ENCODE assay signal across 8 mouse cellular contexts in genomic region chr11:32087376-32087775, GRCm38 (mm10).
A peak's percentile ranks its signal among the peaks of the same experiment; 100 is the strongest.
DNase-seq lines count a peak whose midpoint lies in the region; ATAC-seq and TF ChIP-seq lines count a peak whose summit lies in the region.

No protein-coding gene starts in this region.

- no peak overlapping the region for H3K4me2 ChIP-seq in stomach, embryonic 14.5 days (replicated peaks; ENCODE audit: low read depth, low read length)
- H3K4me2 ChIP-seq in stomach, postnatal 0 days (replicated peaks; ENCODE audit: low read depth) = no peak overlapping the region
- H3K4me2 ChIP-seq in hindbrain, embryonic 13.5 days = peak overlapping the region; percentile 25; the same call in 1 of the 2 replicates

- no peaks in the 10 kb centered on the region for H3K9me3 ChIP-seq in stomach, embryonic 14.5 days (ENCODE audit: control insufficient read depth, low read depth, low read length)
- H3K9me3 ChIP-seq in stomach, postnatal 0 days (ENCODE audit: control insufficient read depth, low read length) = no peaks in the 10 kb centered on the region
- H3K9me3 ChIP-seq in hindbrain, embryonic 13.5 days = no peaks in the 10 kb centered on the region

- DNase-seq in stomach, postnatal 0 days (ENCODE audit: low spot score) = no peak
- peak; percentile 49 for DNase-seq in left cerebral cortex, postnatal 4 days
- peak; percentile 93 for DNase-seq in right cerebral cortex, adult 18-20 months
- DNase-seq in kidney, postnatal 36 days = no peak
- DNase-seq in heart, postnatal 14 days = no peak
- no peak for DNase-seq in adipocyte (ENCODE audit: low spot score)

- ATAC-seq in stomach, embryonic 14.5 days (ENCODE audit: insufficient number of reproducible peaks, insufficient read depth, low FRiP score, low read depth) = peak; percentile 49; the same call in 1 of the 2 replicates
- no peak for ATAC-seq in stomach, postnatal 0 days (ENCODE audit: low FRiP score, low TSS enrichment)
- peak; percentile 96 for ATAC-seq in hindbrain, embryonic 13.5 days (ENCODE audit: low FRiP score)

- TF ChIP-seq EP300 in stomach, postnatal 0 days (optimal IDR thresholded peaks at IDR 0.05) = no peak

- TF ChIP-seq CTCF in stomach, postnatal 0 days (IDR thresholded peaks at IDR 0.05; ENCODE audit: low read depth) = no peak

- H3K27me3 ChIP-seq in stomach, embryonic 14.5 days (ENCODE audit: control insufficient read depth, insufficient read depth, low read length) = no peaks in the 10 kb centered on the region
- H3K27me3 ChIP-seq in stomach, postnatal 0 days (ENCODE audit: control insufficient read depth, insufficient read depth, low read length) = no peaks in the 10 kb centered on the region
- H3K27me3 ChIP-seq in hindbrain, embryonic 13.5 days = no peaks in the 10 kb centered on the region

- no peak overlapping the region for H3K27ac ChIP-seq in stomach, embryonic 14.5 days (ENCODE audit: low read length)
- no peak overlapping the region for H3K27ac ChIP-seq in stomach, postnatal 0 days (replicated peaks)
- peak overlapping the region; percentile 94 for H3K27ac ChIP-seq in hindbrain, embryonic 13.5 days

- H3K36me3 ChIP-seq in stomach, embryonic 14.5 days (ENCODE audit: control insufficient read depth, insufficient read depth, low read length) = no peaks in the 10 kb centered on the region
- no peaks in the 10 kb centered on the region for H3K36me3 ChIP-seq in stomach, postnatal 0 days (ENCODE audit: control insufficient read depth, insufficient read depth, low read length)
- no peaks in the 10 kb centered on the region for H3K36me3 ChIP-seq in hindbrain, embryonic 13.5 days

- no peaks in the 10 kb centered on the region for H3K4me1 ChIP-seq in stomach, embryonic 14.5 days (ENCODE audit: control insufficient read depth, insufficient read depth, low read length)
- H3K4me1 ChIP-seq in stomach, postnatal 0 days (replicated peaks; ENCODE audit: control insufficient read depth, insufficient read depth) = no peaks in the 10 kb centered on the region
- H3K4me1 ChIP-seq in hindbrain, embryonic 13.5 days (replicated peaks) = peaks cover 29% of the 10 kb centered on the region

- intact Hi-C loops in left cerebral cortex, postnatal 4 days (cut with DNase I) = no loop called here
- intact Hi-C loops in heart, postnatal 14 days (cut with DNase I) = no loop called here

- no peak overlapping the region for H3K4me3 ChIP-seq in stomach, embryonic 14.5 days (ENCODE audit: low read depth, low read length)
- H3K4me3 ChIP-seq in stomach, postnatal 0 days (ENCODE audit: low read depth, low read length) = no peak overlapping the region
- no peak overlapping the region for H3K4me3 ChIP-seq in hindbrain, embryonic 13.5 days

- H3K9ac ChIP-seq in stomach, embryonic 14.5 days (replicated peaks; ENCODE audit: low read depth, low read length) = no peak overlapping the region
- H3K9ac ChIP-seq in stomach, postnatal 0 days (ENCODE audit: low read length) = no peak overlapping the region
- H3K9ac ChIP-seq in hindbrain, embryonic 13.5 days = peak overlapping the region; percentile 35; the same call in 1 of the 2 replicates

- WGBS in stomach, embryonic 14.5 days = 21% methylated on average over 2 of the region's 2 CpGs
- WGBS in stomach, postnatal 0 days = 44% methylated on average over 2 of the region's 2 CpGs
- WGBS in hindbrain, embryonic 13.5 days = 17% methylated on average over 2 of the region's 2 CpGs

Comparison
In these comparisons a context has a peak if more than half of its experiments do, and no peak if none do; other contexts are left out.
1. DNase-seq: peak in left cerebral cortex, postnatal 4 days (single experiment) and right cerebral cortex, adult 18-20 months (single experiment); none in stomach, postnatal 0 days (single experiment), kidney, postnatal 36 days (0 of 2), heart, postnatal 14 days (0 of 2) and adipocyte (single experiment).